8 mouse cellular contexts compared by ENCODE assay signal in genomic region chr8:105483212-105484029, GRCm38 (mm10). TPM values are rescaled to one million over a fixed set of nuclear protein-coding genes. Genes with fewer than 3 reads are reported as not detected.
DNase-seq lines count a peak whose midpoint lies in the region; ATAC-seq and TF ChIP-seq lines count a peak whose summit lies in the region.

No protein-coding gene starts in this region.

- H3K27me3 ChIP-seq in forebrain, embryonic 11.5 days (ENCODE audit: control insufficient read depth, insufficient read depth, low read length): no peaks in the 10 kb centered on the region
- no peaks in the 10 kb centered on the region for H3K27me3 ChIP-seq in forebrain, embryonic 15.5 days
- no peaks in the 10 kb centered on the region for H3K27me3 ChIP-seq in intestine, postnatal 0 days (replicated peaks; ENCODE audit: control insufficient read depth, insufficient read depth, low read length)

- no peak overlapping the region for H3K27ac ChIP-seq in forebrain, embryonic 11.5 days (ENCODE audit: low read depth, low read length)
- H3K27ac ChIP-seq in forebrain, embryonic 15.5 days (replicated peaks): no peak overlapping the region
- H3K27ac ChIP-seq in intestine, postnatal 0 days (ENCODE audit: low read depth, low read length): no peak overlapping the region

- no peak overlapping the region for H3K4me2 ChIP-seq in forebrain, embryonic 11.5 days (ENCODE audit: low read depth, low read length, severe bottlenecking)
- H3K4me2 ChIP-seq in forebrain, embryonic 15.5 days (replicated peaks): no peak overlapping the region
- no peak overlapping the region for H3K4me2 ChIP-seq in intestine, postnatal 0 days (replicated peaks; ENCODE audit: low read depth)

- WGBS in forebrain, embryonic 11.5 days: 33% methylated on average over 14 of the region's 14 CpGs
- WGBS in forebrain, embryonic 15.5 days: 36% methylated on average over 14 of the region's 14 CpGs
- 54% methylated on average over 14 of the region's 14 CpGs for WGBS in intestine, postnatal 0 days

- no peak overlapping the region for H3K9ac ChIP-seq in forebrain, embryonic 11.5 days (ENCODE audit: low read length)
- no peak overlapping the region for H3K9ac ChIP-seq in forebrain, embryonic 15.5 days (replicated peaks)
- no peak overlapping the region for H3K9ac ChIP-seq in intestine, postnatal 0 days (ENCODE audit: low read depth, low read length)

- no peak overlapping the region for H3K4me3 ChIP-seq in forebrain, embryonic 11.5 days (ENCODE audit: low read depth, low read length)
- H3K4me3 ChIP-seq in forebrain, embryonic 15.5 days: no peak overlapping the region
- H3K4me3 ChIP-seq in intestine, postnatal 0 days (ENCODE audit: low read depth, low read length): no peak overlapping the region

- peak; percentile 69 for ATAC-seq in forebrain, embryonic 11.5 days (replicated peaks; ENCODE audit: low FRiP score)
- ATAC-seq in forebrain, embryonic 15.5 days (replicated peaks): no peak; the same call in 1 of the 2 replicates
- ATAC-seq in intestine, postnatal 0 days: 0 out of 2 replicates have a peak, but pooled peaks have one; percentile 13
- ATAC-seq in megakaryocyte, adult 5-6 weeks (ENCODE audit: poor library complexity, severe bottlenecking): 0 out of 2 replicates have a peak, but pooled peaks have one; percentile 21

- peak; percentile 80 for TF ChIP-seq CTCF in intestine, postnatal 0 days (IDR thresholded peaks at IDR 0.05; ENCODE audit: low read depth)

- no peaks in the 10 kb centered on the region for H3K9me3 ChIP-seq in forebrain, embryonic 11.5 days (ENCODE audit: control insufficient read depth, low read length)
- H3K9me3 ChIP-seq in forebrain, embryonic 15.5 days: no peaks in the 10 kb centered on the region
- no peaks in the 10 kb centered on the region for H3K9me3 ChIP-seq in intestine, postnatal 0 days (ENCODE audit: control insufficient read depth)

- H3K4me1 ChIP-seq in forebrain, embryonic 11.5 days (replicated peaks; ENCODE audit: control insufficient read depth, insufficient read depth, low read length): peaks cover 6% of the 10 kb centered on the region; the same call in 1 of the 2 replicates
- no peaks in the 10 kb centered on the region for H3K4me1 ChIP-seq in forebrain, embryonic 15.5 days
- H3K4me1 ChIP-seq in intestine, postnatal 0 days (replicated peaks; ENCODE audit: control insufficient read depth, insufficient read depth, low read length): no peaks in the 10 kb centered on the region

- no peaks in the 10 kb centered on the region for H3K36me3 ChIP-seq in forebrain, embryonic 11.5 days (ENCODE audit: control insufficient read depth, insufficient read depth, low read length)
- H3K36me3 ChIP-seq in forebrain, embryonic 15.5 days: no peaks in the 10 kb centered on the region
- peaks cover 7% of the 10 kb centered on the region; the same call in 1 of the 2 replicates for H3K36me3 ChIP-seq in intestine, postnatal 0 days (ENCODE audit: control insufficient read depth, insufficient read depth)

- DNase-seq in forebrain, embryonic 11.5 days (ENCODE audit: low spot score): peak; percentile 76
- DNase-seq in NIH3T3 (ENCODE audit: low read depth): peak; percentile 89
- DNase-seq in gastrocnemius, postnatal 10 days: peak; percentile 71
- DNase-seq in urinary bladder, postnatal 4 days (ENCODE audit: low spot score in 2 of 2): peak; percentile 68 to 77
- no peak for DNase-seq in thymus, postnatal 10 days (ENCODE audit: low spot score in 2 of 2)

RNA-seq across cellular contexts. Expression of gene Tppp3, which starts 12.1 kb away (rescaled TPM):
- 36.1 and 37.7 TPM in 2 replicates for polyA plus RNA-seq in forebrain, embryonic 11.5 days (2014; fragmentation: Nextera tagmentation; extraction: Ambion mirVana)
- polyA plus RNA-seq in forebrain, embryonic 15.5 days (2015; fragmentation: Nextera tagmentation; extraction: Ambion mirVana): 35.1 and 54.8 TPM in 2 replicates
- total RNA-seq in gastrocnemius, postnatal 10 days (2021): 100 to 1,000 TPM; 260 to 285 TPM
- 67.9 and 78.5 TPM in 2 replicates for polyA plus RNA-seq in intestine, postnatal 0 days (2015; fragmentation: Nextera tagmentation; extraction: Ambion mirVana)
- total RNA-seq in megakaryocyte, adult 5-6 weeks (2015): 2.5 and 2.9 TPM in 2 replicates
- total RNA-seq in megakaryocyte, adult 5-6 weeks (2017): 6.5 and 13.4 TPM in 2 replicates

RNA-seq across cellular contexts. Expression of gene Zdhhc1, which starts 13.3 kb away (rescaled TPM):
- polyA plus RNA-seq in forebrain, embryonic 11.5 days (2014; fragmentation: Nextera tagmentation; extraction: Ambion mirVana): 20.2 and 24.6 TPM in 2 replicates
- 28.8 and 31.3 TPM in 2 replicates for polyA plus RNA-seq in forebrain, embryonic 15.5 days (2015; fragmentation: Nextera tagmentation; extraction: Ambion mirVana)
- 10 to 100 TPM; 10.9 to 15.9 TPM for total RNA-seq in gastrocnemius, postnatal 10 days (2021)
- 6.4 and 7.1 TPM in 2 replicates for polyA plus RNA-seq in intestine, postnatal 0 days (2015; fragmentation: Nextera tagmentation; extraction: Ambion mirVana)
- 0.52 and 1.2 TPM in 2 replicates for total RNA-seq in megakaryocyte, adult 5-6 weeks (2015)
- total RNA-seq in megakaryocyte, adult 5-6 weeks (2017): 0.20 and 0.92 TPM in 2 replicates

RNA-seq across cellular contexts. Expression of gene Hsd11b2, which starts 35.1 kb away (rescaled TPM):
- polyA plus RNA-seq in forebrain, embryonic 11.5 days (2014; fragmentation: Nextera tagmentation; extraction: Ambion mirVana): 13.5 and 13.6 TPM in 2 replicates
- polyA plus RNA-seq in forebrain, embryonic 15.5 days (2015; fragmentation: Nextera tagmentation; extraction: Ambion mirVana): 1.4 and 1.7 TPM in 2 replicates
- 1 to 10 TPM; 4.4 to 4.5 TPM for total RNA-seq in gastrocnemius, postnatal 10 days (2021)
- 1.1 and 4.1 TPM in 2 replicates for polyA plus RNA-seq in intestine, postnatal 0 days (2015; fragmentation: Nextera tagmentation; extraction: Ambion mirVana)
- not detected in 2 replicates for total RNA-seq in megakaryocyte, adult 5-6 weeks (2015)
- total RNA-seq in megakaryocyte, adult 5-6 weeks (2017): not detected in 2 replicates

Comparison
In these comparisons a context has a peak if more than half of its experiments do, and no peak if none do; other contexts are left out.
1. DNase-seq: peak in forebrain, embryonic 11.5 days (single experiment), NIH3T3 (single experiment), gastrocnemius, postnatal 10 days (single experiment) and urinary bladder, postnatal 4 days (2 of 2); none in thymus, postnatal 10 days (0 of 2).